30 mouse cellular contexts compared by ENCODE assay signal in the genomic region with DNA sequence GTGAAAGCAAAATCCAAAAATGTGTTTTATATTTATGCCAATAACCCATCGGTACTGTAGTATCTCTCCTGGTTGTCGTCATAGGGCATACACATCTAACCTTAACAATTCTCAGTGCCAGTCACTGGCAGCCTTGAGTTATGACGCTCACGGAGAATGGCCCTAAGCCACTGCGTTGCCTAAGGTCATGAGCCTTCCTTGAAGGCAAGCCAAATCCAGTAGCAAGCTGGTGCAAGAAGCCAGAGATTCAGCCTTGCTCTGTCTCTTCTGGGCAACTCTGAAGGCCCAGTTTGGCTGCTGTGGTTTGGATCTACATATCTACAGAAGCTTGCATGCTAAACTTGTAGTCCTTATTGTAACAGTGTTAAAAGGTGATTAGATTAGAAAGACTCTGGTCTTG. TPM values are rescaled to one million over a fixed set of nuclear protein-coding genes. Genes with fewer than 3 reads are reported as not detected.
DNase-seq lines count a peak whose midpoint lies in the region; ATAC-seq and TF ChIP-seq lines count a peak whose summit lies in the region.
"Had no signal": no experiment of that assay in that cellular context is flagged by ENCODE, and none has a peak within 500 bp of the region (broad histone marks: within the 10 kb centered on the region; RNA-seq: fewer than 3 reads in every experiment).

No protein-coding gene starts in this region.

- no peak overlapping the region for H3K4me3 ChIP-seq in gastrocnemius, adult 2 months
- H3K4me3 ChIP-seq in liver, adult 2 months (ENCODE audit: insufficient read depth, low read depth, low read length) = no peak overlapping the region
- H3K4me3 ChIP-seq in liver, embryonic 11.5 days (ENCODE audit: low read depth, low read length) = no peak overlapping the region
- H3K4me3 ChIP-seq in forebrain, postnatal 0 days (ENCODE audit: low read depth, low read length) = no peak overlapping the region
- H3K4me3 ChIP-seq: embryonic facial prominence, embryonic 13.5 days; forebrain, embryonic 10.5 days; heart, adult 2 months; heart, embryonic 12.5 days; limb, embryonic 13.5 days; liver, embryonic 13.5 days; midbrain, embryonic 13.5 days; neural tube, embryonic 13.5 days had no signal

- intact Hi-C loops in gastrocnemius, adult 2 months (cut with DNase I) = no loop called here

- TF ChIP-seq CTCF in gastrocnemius, adult 2 months (IDR thresholded peaks at IDR 0.05) = no peak
- no peak for TF ChIP-seq CTCF in liver, adult 2 months (IDR thresholded peaks at IDR 0.05; ENCODE audit: low read depth, low read length)
- no peak for TF ChIP-seq CTCF in forebrain, postnatal 0 days (IDR thresholded peaks at IDR 0.05; ENCODE audit: low read depth)

- TF ChIP-seq POLR2A in liver, adult 2 months (IDR thresholded peaks at IDR 0.05; ENCODE audit: extremely low read depth, insufficient read depth, low read length) = no peak

- no peak overlapping the region for H3K4me2 ChIP-seq in liver, embryonic 11.5 days
- H3K4me2 ChIP-seq in forebrain, postnatal 0 days (ENCODE audit: low read depth) = no peak overlapping the region
- H3K4me2 ChIP-seq: embryonic facial prominence, embryonic 13.5 days; heart, embryonic 12.5 days; hindbrain, embryonic 14.5 days; limb, embryonic 13.5 days; liver, embryonic 13.5 days; midbrain, embryonic 13.5 days; neural tube, embryonic 13.5 days had no signal

- ATAC-seq in liver, embryonic 11.5 days (replicated peaks; ENCODE audit: low FRiP score) = no peak
- ATAC-seq in forebrain, postnatal 0 days = no peak
- ATAC-seq: CD4-positive, CD25-positive, alpha-beta regulatory T cell, adult 4 months; forebrain, embryonic 16.5 days; intestine, postnatal 0 days; lung, postnatal 0 days; midbrain, embryonic 13.5 days had no signal

- no peaks in the 10 kb centered on the region for H3K27me3 ChIP-seq in liver, adult 2 months (ENCODE audit: control insufficient read depth, insufficient read depth, low read length)
- no peaks in the 10 kb centered on the region for H3K27me3 ChIP-seq in liver, embryonic 11.5 days (replicated peaks; ENCODE audit: control insufficient read depth, insufficient read depth, low read length)
- H3K27me3 ChIP-seq in forebrain, postnatal 0 days (ENCODE audit: insufficient read depth, low read length) = no peaks in the 10 kb centered on the region
- H3K27me3 ChIP-seq: embryonic facial prominence, embryonic 13.5 days; heart, embryonic 12.5 days; limb, embryonic 13.5 days; liver, embryonic 13.5 days; midbrain, embryonic 13.5 days; neural tube, embryonic 13.5 days had no signal

- no peaks in the 10 kb centered on the region for H3K36me3 ChIP-seq in liver, adult 2 months (ENCODE audit: control insufficient read depth, insufficient read depth, low read length)
- H3K36me3 ChIP-seq in liver, embryonic 11.5 days (ENCODE audit: control insufficient read depth, insufficient read depth, low read length) = no peaks in the 10 kb centered on the region
- no peaks in the 10 kb centered on the region for H3K36me3 ChIP-seq in forebrain, postnatal 0 days (ENCODE audit: insufficient read depth)
- H3K36me3 ChIP-seq: embryonic facial prominence, embryonic 13.5 days; forebrain, embryonic 10.5 days; heart, embryonic 12.5 days; limb, embryonic 13.5 days; liver, embryonic 13.5 days; midbrain, embryonic 13.5 days; neural tube, embryonic 13.5 days had no signal

- H3K9ac ChIP-seq in liver, adult 2 months (ENCODE audit: low read depth, low read length) = no peak overlapping the region
- no peak overlapping the region for H3K9ac ChIP-seq in liver, embryonic 11.5 days (ENCODE audit: low read depth, low read length)
- H3K9ac ChIP-seq in forebrain, postnatal 0 days = no peak overlapping the region
- H3K9ac ChIP-seq: embryonic facial prominence, embryonic 13.5 days; heart, embryonic 12.5 days; hindbrain, embryonic 14.5 days; limb, embryonic 13.5 days; liver, embryonic 13.5 days; midbrain, embryonic 13.5 days; neural tube, embryonic 13.5 days had no signal

- H3K4me1 ChIP-seq in liver, adult 2 months (ENCODE audit: control insufficient read depth, insufficient read depth, low read length) = no peaks in the 10 kb centered on the region
- no peaks in the 10 kb centered on the region for H3K4me1 ChIP-seq in liver, embryonic 11.5 days (replicated peaks; ENCODE audit: control insufficient read depth, insufficient read depth, low read length)
- no peaks in the 10 kb centered on the region for H3K4me1 ChIP-seq in forebrain, postnatal 0 days (ENCODE audit: insufficient read depth)
- H3K4me1 ChIP-seq: embryonic facial prominence, embryonic 13.5 days; forebrain, embryonic 10.5 days; heart, embryonic 12.5 days; limb, embryonic 13.5 days; liver, embryonic 13.5 days; midbrain, embryonic 13.5 days; neural tube, embryonic 13.5 days had no signal

- no peaks in the 10 kb centered on the region for H3K79me2 ChIP-seq in liver, adult 2 months (ENCODE audit: control insufficient read depth, insufficient read depth, low read length)

- 39% methylated on average over 5 of the region's 5 CpGs for WGBS in liver, adult 2 months
- WGBS in liver, embryonic 11.5 days = 90% methylated on average over 5 of the region's 5 CpGs
- 95% methylated on average over 5 of the region's 5 CpGs for WGBS in forebrain, postnatal 0 days

- peak overlapping the region; percentile 53 for H3K27ac ChIP-seq in gastrocnemius, adult 2 months
- H3K27ac ChIP-seq in liver, adult 2 months (replicated peaks; ENCODE audit: insufficient read depth, low read depth, low read length) = no peak overlapping the region
- H3K27ac ChIP-seq in liver, embryonic 11.5 days (ENCODE audit: low read depth, low read length) = no peak overlapping the region
- no peak overlapping the region for H3K27ac ChIP-seq in forebrain, postnatal 0 days (ENCODE audit: low read depth, low read length)
- H3K27ac ChIP-seq: embryonic facial prominence, embryonic 13.5 days; forebrain, embryonic 10.5 days; heart, adult 2 months; hindbrain, embryonic 14.5 days; limb, embryonic 13.5 days; liver, embryonic 13.5 days; macrophage; midbrain, embryonic 13.5 days; neural tube, embryonic 13.5 days; stomach, postnatal 0 days had no signal

- DNase-seq in gastrocnemius, adult 2 months = peak; percentile 65
- DNase-seq in gastrocnemius, postnatal 10 days = no peak
- DNase-seq in liver, adult 2 months (ENCODE audit: extremely low read depth, low read depth, low spot score) = peak; percentile 57
- no peak for DNase-seq in liver, embryonic 11.5 days (ENCODE audit: low spot score)
- DNase-seq in adrenal gland, postnatal 10 days = peak; percentile 75
- peak; percentile 79 for DNase-seq in skeletal muscle tissue, adult 2 months (ENCODE audit: low read depth, low spot score)
- DNase-seq in forebrain, postnatal 0 days = no peak
- DNase-seq: cerebellum, adult 11 months; cerebellum, postnatal 10 days; kidney, adult 9 months; kidney, postnatal 14 days; liver, embryonic 13.5 days; lung, adult 18-20 months; right cerebral cortex, postnatal 25 days; thymus, adult 2 months; thymus, postnatal 36 days had no signal

- H3K9me3 ChIP-seq in liver, embryonic 11.5 days (ENCODE audit: control insufficient read depth, low read length) = no peaks in the 10 kb centered on the region
- H3K9me3 ChIP-seq in forebrain, postnatal 0 days (ENCODE audit: low read length) = no peaks in the 10 kb centered on the region
- H3K9me3 ChIP-seq: embryonic facial prominence, embryonic 13.5 days; heart, embryonic 12.5 days; limb, embryonic 13.5 days; liver, embryonic 13.5 days; midbrain, embryonic 13.5 days; neural tube, embryonic 13.5 days had no signal

RNA-seq across cellular contexts. Expression of gene Aig1, which starts 55.2 kb away (rescaled TPM):
- 10 to 100 TPM; 15.7 to 18.0 TPM for total RNA-seq in gastrocnemius, adult 2 months (2021)
- 10 to 100 TPM; 34.0 to 36.4 TPM for total RNA-seq in gastrocnemius, postnatal 10 days (2021)
- 18.9 and 23.8 TPM in 2 replicates for total RNA-seq in liver, adult 2 months (2014; rRNA removed)
- polyA plus RNA-seq in liver, adult 2 months (2012; rRNA removed) = 37.3 and 40.1 TPM in 2 replicates
- 19.2 and 20.3 TPM in 2 replicates for polyA plus RNA-seq in liver, embryonic 11.5 days (2014; fragmentation: Nextera tagmentation; extraction: Ambion mirVana)
- total RNA-seq in adrenal gland, postnatal 10 days (2021) = 10 to 100 TPM; 23.7 to 24.6 TPM
- total RNA-seq in forebrain, postnatal 0 days (2014; rRNA removed) = 103 and 129 TPM in 2 replicates
- polyA plus RNA-seq in forebrain, postnatal 0 days (2015; fragmentation: Nextera tagmentation; extraction: Ambion mirVana) = 79.9 and 98.2 TPM in 2 replicates

Comparison
In these comparisons a context has a peak if more than half of its experiments do, and no peak if none do; other contexts are left out.
1. DNase-seq: peak in gastrocnemius, adult 2 months (single experiment), liver, adult 2 months (single experiment), adrenal gland, postnatal 10 days (single experiment) and skeletal muscle tissue, adult 2 months (single experiment); none in gastrocnemius, postnatal 10 days (single experiment), liver, embryonic 11.5 days (single experiment) and forebrain, postnatal 0 days (single experiment).